Mouse (Mus musculus) liver, embryonic 13.5 days (tissue): ENCODE measurements around the gene Selenoi. TPM values are rescaled to one million over a fixed set of nuclear protein-coding genes. Genes with fewer than 3 reads are reported as not detected.

ENCODE experiments used
- ATAC-seq: fragments of 200-750 bp; cut with Nextera tagmentation; 2 replicates; pipeline ENCODE4 v1.8.0; 2017; ENCODE audit warnings: low read depth, mild to moderate bottlenecking, moderate number of reproducible peaks, moderate library complexity
- DNase-seq: peaks from one replicate; pipeline ENCODE4 v3.0.0; 2022
- H3K27ac ChIP-seq: fragments of 300-500 bp; sonication (generic); 2 replicates; pipeline ENCODE4 v1.5.1; 2015; ENCODE audit warnings: moderate library complexity, mild to moderate bottlenecking, inconsistent platforms
- H3K27me3 ChIP-seq: fragments of 300-500 bp; sonication (generic); 2 replicates; pipeline ENCODE4 v1.6.1; 2015; ENCODE audit warnings: mild to moderate bottlenecking, inconsistent platforms
- H3K36me3 ChIP-seq: fragments of 300-500 bp; sonication (generic); 2 replicates; pipeline ENCODE4 v1.6.1; 2015; ENCODE audit warnings: mild to moderate bottlenecking, inconsistent platforms
- H3K4me1 ChIP-seq: fragments of 300-500 bp; sonication (generic); replicated peaks from 2 replicates; pipeline ENCODE4 v1.6.1; 2015; ENCODE audit warnings: inconsistent platforms
- H3K4me2 ChIP-seq: fragments of 300-500 bp; sonication (generic); 2 replicates; pipeline ENCODE4 v1.6.1; 2015; ENCODE audit warnings: inconsistent platforms, mild to moderate bottlenecking, moderate library complexity
- H3K4me3 ChIP-seq: fragments of 300-500 bp; sonication (generic); replicated peaks from 2 replicates; pipeline ENCODE4 v1.5.1; 2015; ENCODE audit warnings: mild to moderate bottlenecking, inconsistent platforms
- H3K9ac ChIP-seq: fragments of 300-500 bp; sonication (generic); 2 replicates; pipeline ENCODE4 v1.6.1; 2015; ENCODE audit warnings: mild to moderate bottlenecking, inconsistent platforms
- H3K9me3 ChIP-seq: fragments of 300-500 bp; sonication (generic); replicated peaks from 2 replicates; pipeline ENCODE4 v1.6.1; 2016; ENCODE audit warnings: inconsistent platforms
- WGBS: fragments of 180-500 bp; shearing (Covaris S2); methylation state at CpG from one replicate; pipeline ENCODE4 v1.1.7; 2015; ENCODE audit not compliant: insufficient replicate concordance; 5-methylcytosine and 5-hydroxymethylcytosine counted together
- polyA plus RNA-seq: library from polyadenylated mRNA; unstranded; fragments of >200 nt; fragmentation: Nextera tagmentation; extraction: Ambion mirVana; gene quantifications from 2 replicates; pipeline ENCODE4 v1.2.1, GENCODE M21; 2015

Selenoi gene
- 14.0 and 21.3 TPM in 2 replicates for polyA plus RNA-seq

DNA sequence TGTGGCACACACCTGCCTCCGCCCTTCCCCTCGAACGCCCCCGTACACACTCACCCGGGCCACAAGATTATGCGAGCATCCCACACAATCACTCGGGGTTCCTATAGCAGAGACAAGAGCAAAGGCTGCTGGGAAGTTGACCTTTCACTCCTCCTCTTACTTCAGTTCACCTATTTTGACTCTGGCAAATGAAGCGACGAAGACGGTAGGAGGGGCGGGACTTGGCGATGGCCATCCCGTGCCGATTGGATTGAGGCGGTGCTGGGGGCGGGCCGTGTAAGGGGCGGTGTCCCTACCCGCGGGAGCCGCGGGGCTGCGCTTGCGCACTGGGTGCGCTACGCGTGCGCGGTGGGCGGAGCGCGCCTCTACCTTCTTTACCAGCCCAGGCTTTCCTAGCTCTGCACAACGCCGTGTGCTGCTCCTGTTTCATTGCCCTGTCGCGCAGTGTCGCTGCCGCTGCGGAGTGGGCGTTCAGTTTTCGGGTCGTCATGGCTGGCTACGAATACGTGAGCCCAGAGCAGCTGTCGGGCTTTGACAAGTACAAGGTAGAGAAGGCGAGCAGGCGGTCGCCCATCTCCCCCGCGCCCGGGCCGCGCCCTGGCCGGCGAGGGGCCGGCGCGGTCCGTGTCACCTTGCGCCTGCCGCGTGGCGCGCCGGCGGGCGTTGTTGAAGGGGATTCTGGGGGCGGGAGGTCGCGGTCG is at the start of gene Selenoi:
Gene Selenoi (plus strand): TSS at position 311 of the 701 bp plus-strand sequence.
- Histone ChIP-seq H3K27ac (peak within 1 kb of the TSS; percentile 87), H3K27me3 (no peaks in the 10 kb centered on the region), H3K4me1 (peaks cover 50% of the 10 kb centered on the region), H3K9ac (peak within 1 kb of the TSS; percentile 90), H3K4me3 (peak within 1 kb of the TSS; percentile 90), H3K9me3 (no peaks in the 10 kb centered on the region; the same call in 1 of the 2 replicates), H3K4me2 (peak within 1 kb of the TSS; percentile 83), H3K36me3 (peaks cover 7% of the 10 kb centered on the region; the same call in 1 of the 2 replicates)
- 3% methylated on average over 71 of the region's 71 CpGs for WGBS
- DNase-seq, result peak; percentile 100
- ATAC-seq, result peak; percentile 98

DNA sequence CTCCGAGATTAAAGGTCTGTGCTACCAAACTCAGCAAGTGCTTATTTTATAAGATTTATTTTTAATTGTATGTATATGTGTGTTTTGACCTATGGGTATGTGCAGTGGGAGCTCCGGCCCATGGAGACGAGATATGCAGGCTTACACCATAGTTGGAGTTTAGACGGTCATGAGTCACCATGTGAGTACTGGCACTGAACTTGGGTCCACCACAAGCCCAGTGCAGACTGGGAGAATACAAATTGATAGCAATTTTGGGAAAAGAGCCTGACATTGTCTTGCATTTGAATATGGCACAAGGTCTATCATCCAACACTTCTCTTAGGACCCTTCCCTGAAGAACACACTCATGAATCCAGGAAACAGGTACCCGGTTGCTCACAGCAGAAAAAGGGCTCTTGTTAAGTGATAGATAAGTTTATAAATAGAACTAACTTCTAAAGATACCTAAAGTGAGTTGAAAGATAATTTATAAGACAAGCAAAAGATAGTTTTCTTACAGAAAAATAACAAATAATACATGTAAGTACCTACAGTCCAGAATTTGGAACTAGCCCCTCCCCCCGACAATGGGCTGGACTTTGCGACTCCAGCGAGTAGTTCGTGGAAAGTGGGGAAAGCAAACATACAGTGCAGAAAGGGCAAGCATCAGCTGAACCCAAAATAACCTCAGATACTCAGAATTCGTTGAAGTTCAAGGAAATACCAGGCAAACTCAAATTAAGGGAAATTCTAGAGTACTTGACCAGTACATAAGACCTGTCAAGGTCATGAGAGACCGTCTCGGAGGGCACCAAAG is 44.5 kb upstream of the Selenoi start:
- 81% methylated on average over 12 of the region's 12 CpGs for WGBS
- DNase-seq, result no peak

GRCm38 (mm10) chr5:30192452-30192851 is 39.9 kb upstream of the Selenoi start:
- H3K27me3 ChIP-seq, result no peaks in the 10 kb centered on the region
- 55% methylated on average over 1 of the region's 1 CpGs for WGBS
- no peaks in the 10 kb centered on the region for H3K4me1 ChIP-seq
- H3K9ac ChIP-seq, result no peak overlapping the region
- no peak for DNase-seq
- peaks cover 9% of the 10 kb centered on the region; the same call in 1 of the 2 replicates for H3K36me3 ChIP-seq
- no peak for ATAC-seq
- no peak overlapping the region for H3K4me2 ChIP-seq
- no peak overlapping the region for H3K4me3 ChIP-seq
- no peaks in the 10 kb centered on the region for H3K9me3 ChIP-seq
- no peak overlapping the region for H3K27ac ChIP-seq

More for the DNA sequence above, 44.5 kb upstream of the Selenoi start:
- H3K4me2 ChIP-seq, result no peak overlapping the region
- H3K9ac ChIP-seq, result no peak overlapping the region
- no peaks in the 10 kb centered on the region for H3K27me3 ChIP-seq
- H3K36me3 ChIP-seq, result peaks cover 41% of the 10 kb centered on the region
- no peak overlapping the region for H3K4me3 ChIP-seq
- H3K4me1 ChIP-seq, result no peaks in the 10 kb centered on the region
- ATAC-seq, result peak; percentile 48; the same call in 1 of the 2 replicates
- H3K9me3 ChIP-seq, result no peaks in the 10 kb centered on the region
- peak overlapping the region; percentile 47; the same call in 1 of the 2 replicates for H3K27ac ChIP-seq

GRCm38 (mm10) chr5:30195340-30195739 is 37.0 kb upstream of the Selenoi start:
- Histone ChIP-seq H3K9me3 (no peaks in the 10 kb centered on the region), H3K27me3 (no peaks in the 10 kb centered on the region), H3K4me1 (no peaks in the 10 kb centered on the region), H3K27ac (no peak overlapping the region), H3K9ac (no peak overlapping the region), H3K4me3 (no peak overlapping the region), H3K36me3 (no peaks in the 10 kb centered on the region), H3K4me2 (no peak overlapping the region)
- WGBS, result 74% methylated on average over 5 of the region's 5 CpGs
- DNase-seq (no peak), ATAC-seq (peak; percentile 34; the same call in 1 of the 2 replicates)

DNA sequence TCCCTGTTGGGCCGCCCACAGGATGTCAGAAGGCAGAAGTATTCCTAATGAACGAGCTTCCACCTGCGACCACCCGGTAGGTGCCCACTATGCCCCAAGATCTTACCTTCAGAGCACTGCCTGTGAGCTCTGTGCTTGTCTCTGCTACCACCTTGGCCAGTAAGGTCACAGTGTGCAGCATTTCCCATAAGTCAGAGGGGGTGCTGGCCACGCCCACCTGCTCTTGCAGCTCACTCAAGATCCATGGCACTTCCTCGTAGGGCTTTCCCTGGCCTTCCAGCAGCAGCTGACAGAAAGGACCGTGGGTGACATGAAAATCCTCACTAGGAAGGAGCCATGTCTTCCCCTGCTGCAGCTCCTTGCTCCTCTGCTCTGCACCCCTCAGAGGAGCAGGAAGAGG is 34.1 kb upstream of the Selenoi start:
- Histone ChIP-seq H3K36me3 (no peaks in the 10 kb centered on the region), H3K9me3 (no peaks in the 10 kb centered on the region), H3K4me2 (no peak overlapping the region), H3K27ac (no peak overlapping the region), H3K4me3 (no peak overlapping the region), H3K9ac (no peak overlapping the region), H3K4me1 (peaks cover 2% of the 10 kb centered on the region; the same call in 1 of the 2 replicates), H3K27me3 (no peaks in the 10 kb centered on the region)
- ATAC-seq, result no peak
- no peak for DNase-seq
- 36% methylated on average over 7 of the region's 7 CpGs for WGBS

DNA sequence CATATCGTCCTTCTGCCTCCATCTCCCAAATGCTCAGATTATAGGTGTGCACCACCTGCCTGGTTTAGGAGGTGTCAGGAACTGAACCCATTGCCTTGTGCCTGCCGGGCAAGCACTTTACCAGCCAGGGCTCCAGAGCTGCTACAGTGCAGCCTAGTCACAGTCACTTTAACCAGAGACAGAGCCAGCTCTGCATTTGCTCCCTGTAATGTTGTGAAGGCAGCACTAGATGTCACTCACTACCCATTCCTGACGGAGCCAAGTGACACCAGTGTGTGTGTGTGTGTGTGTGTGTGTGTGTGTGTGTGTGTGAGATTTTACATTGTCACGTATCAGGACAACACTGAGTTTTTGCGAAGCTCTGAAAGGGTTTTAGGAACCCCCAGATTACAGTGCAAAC is 30.9 kb upstream of the Selenoi start:
- ATAC-seq (no peak), DNase-seq (no peak)
- Histone ChIP-seq H3K27me3 (no peaks in the 10 kb centered on the region), H3K4me3 (no peak overlapping the region), H3K4me1 (peaks cover 2% of the 10 kb centered on the region; the same call in 1 of the 2 replicates), H3K9me3 (no peaks in the 10 kb centered on the region), H3K9ac (no peak overlapping the region), H3K4me2 (no peak overlapping the region), H3K36me3 (no peaks in the 10 kb centered on the region), H3K27ac (no peak overlapping the region)
- 39% methylated on average over 5 of the region's 5 CpGs for WGBS

DNA sequence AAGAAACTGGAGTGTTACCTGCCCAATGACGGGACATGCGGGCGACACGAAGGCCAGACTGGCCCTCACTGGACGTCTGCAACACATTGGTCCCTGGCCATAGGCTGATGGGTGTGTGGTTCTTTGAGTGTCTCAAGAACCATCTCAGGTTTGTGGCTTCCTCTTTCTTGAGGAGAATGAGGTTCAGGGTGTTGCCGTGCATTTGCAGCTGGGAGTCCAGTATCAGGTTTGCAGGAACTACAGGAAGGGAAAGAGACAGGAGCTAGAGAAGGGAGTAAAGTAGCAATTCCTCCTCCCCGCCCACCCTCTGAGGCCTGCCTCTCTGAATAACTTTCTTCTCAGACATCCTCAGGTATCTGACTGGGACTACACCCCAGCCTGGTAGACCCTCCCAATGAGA is 30.2 kb upstream of the Selenoi start:
- H3K9ac ChIP-seq, result no peak overlapping the region
- no peak for DNase-seq
- H3K4me1 ChIP-seq, result peaks cover 2% of the 10 kb centered on the region; the same call in 1 of the 2 replicates
- H3K27ac ChIP-seq, result no peak overlapping the region
- no peaks in the 10 kb centered on the region for H3K9me3 ChIP-seq
- H3K27me3 ChIP-seq, result no peaks in the 10 kb centered on the region
- no peak for ATAC-seq
- H3K36me3 ChIP-seq, result no peaks in the 10 kb centered on the region
- 63% methylated on average over 7 of the region's 7 CpGs for WGBS
- no peak overlapping the region for H3K4me3 ChIP-seq
- H3K4me2 ChIP-seq, result no peak overlapping the region

DNA sequence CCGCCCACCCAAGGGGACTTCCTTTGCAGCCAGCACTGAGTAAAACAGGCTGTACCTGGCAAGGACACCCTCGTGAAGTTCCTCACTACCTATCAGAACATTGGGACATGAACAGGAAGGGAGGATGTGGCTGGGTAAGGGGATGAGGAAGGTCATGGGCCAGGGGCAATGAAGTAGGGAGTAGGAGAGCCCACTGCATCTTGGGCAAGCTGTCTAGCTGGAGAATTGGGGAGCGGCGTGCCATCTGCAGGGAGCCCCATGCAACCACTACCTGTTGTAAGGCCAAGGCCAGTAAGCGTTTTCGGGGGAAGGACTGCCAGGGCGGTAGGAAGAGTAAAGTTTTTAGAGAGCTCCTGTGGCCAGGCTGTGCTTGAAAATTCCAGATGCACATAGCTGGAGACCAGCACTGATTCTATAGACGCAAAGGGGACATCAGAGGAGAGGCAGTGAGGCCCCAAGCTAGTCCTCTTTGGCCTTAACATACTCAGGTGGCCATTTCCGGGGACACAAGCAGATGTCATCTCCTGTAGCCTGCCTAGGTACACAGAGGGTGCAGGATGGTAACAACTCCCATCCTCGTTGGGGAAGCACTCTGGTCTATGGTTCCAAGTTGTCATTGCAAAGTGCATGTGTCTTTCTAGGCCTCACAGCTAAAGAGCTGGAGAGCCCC is 29.0 kb upstream of the Selenoi start:
- WGBS, result 56% methylated on average over 10 of the region's 10 CpGs
- H3K9ac ChIP-seq, result no peak overlapping the region

DNA sequence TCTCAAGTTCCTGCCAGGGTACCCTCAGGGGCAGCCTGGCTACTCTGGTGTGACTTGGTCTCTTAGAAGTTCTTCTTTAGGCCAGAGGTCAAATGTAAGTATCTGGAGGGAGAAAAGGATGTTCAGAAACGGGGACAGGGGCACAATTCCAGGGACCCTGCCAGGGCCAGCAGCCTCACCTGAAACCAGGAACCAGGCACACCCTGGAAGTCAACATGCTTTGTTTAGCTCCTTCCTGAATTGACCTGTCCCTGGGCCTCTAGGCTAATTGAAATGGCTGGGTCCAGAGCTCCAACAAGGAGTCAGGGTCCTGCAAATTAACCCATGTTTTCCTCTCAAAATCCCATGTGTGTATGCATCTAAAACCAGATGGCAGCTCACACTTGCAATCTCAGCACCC is 27.9 kb upstream of the Selenoi start:
- no peak overlapping the region for H3K4me2 ChIP-seq
- H3K4me1 ChIP-seq, result peaks cover 2% of the 10 kb centered on the region; the same call in 1 of the 2 replicates
- H3K27me3 ChIP-seq, result no peaks in the 10 kb centered on the region
- no peak overlapping the region for H3K27ac ChIP-seq
- ATAC-seq (no peak), DNase-seq (no peak)
- 27% methylated on average over 1 of the region's 1 CpGs for WGBS
- H3K9ac ChIP-seq, result no peak overlapping the region
- H3K36me3 ChIP-seq, result no peaks in the 10 kb centered on the region
- no peak overlapping the region for H3K4me3 ChIP-seq
- H3K9me3 ChIP-seq, result no peaks in the 10 kb centered on the region

More for the DNA sequence above, 29.0 kb upstream of the Selenoi start:
- Histone ChIP-seq H3K9me3 (no peaks in the 10 kb centered on the region), H3K4me2 (no peak overlapping the region), H3K4me3 (no peak overlapping the region), H3K27ac (no peak overlapping the region), H3K27me3 (no peaks in the 10 kb centered on the region), H3K36me3 (no peaks in the 10 kb centered on the region), H3K4me1 (peaks cover 2% of the 10 kb centered on the region; the same call in 1 of the 2 replicates)
- ATAC-seq (no peak), DNase-seq (no peak)

GRCm38 (mm10) chr5:30205034-30205433 is 27.3 kb upstream of the Selenoi start:
- Histone ChIP-seq H3K9me3 (no peaks in the 10 kb centered on the region), H3K27ac (no peak overlapping the region), H3K4me2 (no peak overlapping the region), H3K4me3 (no peak overlapping the region), H3K36me3 (no peaks in the 10 kb centered on the region), H3K4me1 (peaks cover 2% of the 10 kb centered on the region; the same call in 1 of the 2 replicates), H3K9ac (no peak overlapping the region), H3K27me3 (no peaks in the 10 kb centered on the region)
- WGBS, result 53% methylated on average over 3 of the region's 3 CpGs
- DNase-seq, result no peak
- no peak for ATAC-seq

GRCm38 (mm10) chr5:30205493-30205892 is 26.9 kb upstream of the Selenoi start, which contains the start of gene Adgrf3:
Gene Adgrf3, minus strand, starts transcription at chr5:30205722.
- 34% methylated on average over 5 of the region's 5 CpGs for WGBS
- no peak within 1 kb of the TSS for H3K4me2 ChIP-seq
- no peak within 1 kb of the TSS for H3K27ac ChIP-seq
- ATAC-seq (no peak), DNase-seq (no peak)
- no peaks in the 10 kb centered on the region for H3K36me3 ChIP-seq
- peaks cover 2% of the 10 kb centered on the region; the same call in 1 of the 2 replicates for H3K4me1 ChIP-seq
- H3K9ac ChIP-seq, result no peak within 1 kb of the TSS
- no peaks in the 10 kb centered on the region for H3K9me3 ChIP-seq
- H3K4me3 ChIP-seq, result no peak within 1 kb of the TSS
- H3K27me3 ChIP-seq, result no peaks in the 10 kb centered on the region
